Comparison of ENCODE assay signal across 10 mouse cellular contexts in genomic region chr5:105626355-105626754, GRCm38 (mm10).
A peak's percentile ranks its signal among the peaks of the same experiment; 100 is the strongest.
DNase-seq lines count a peak whose midpoint lies in the region; ATAC-seq and TF ChIP-seq lines count a peak whose summit lies in the region.
"Had no signal": no experiment of that assay in that cellular context is flagged by ENCODE, and none has a peak within 500 bp of the region (broad histone marks: within the 10 kb centered on the region; RNA-seq: fewer than 3 reads in every experiment).

No protein-coding gene starts in this region.

- H3K36me3 ChIP-seq in heart, embryonic 15.5 days: no peaks in the 10 kb centered on the region
- H3K36me3 ChIP-seq in lung, embryonic 14.5 days (ENCODE audit: insufficient read depth): no peaks in the 10 kb centered on the region
- no peaks in the 10 kb centered on the region for H3K36me3 ChIP-seq in embryonic facial prominence, embryonic 12.5 days
- H3K36me3 ChIP-seq in megakaryocyte, embryonic 14.5 days (replicated peaks; ENCODE audit: low read length): no peaks in the 10 kb centered on the region
- H3K36me3 ChIP-seq: neural tube, embryonic 12.5 days had no signal

- H3K27ac ChIP-seq in heart, embryonic 15.5 days: peak overlapping the region; percentile 47
- peak overlapping the region; percentile 21; the same call in 1 of the 2 replicates for H3K27ac ChIP-seq in lung, embryonic 14.5 days (ENCODE audit: low read depth)
- H3K27ac ChIP-seq in embryonic facial prominence, embryonic 12.5 days: peak overlapping the region; percentile 60; the same call in 1 of the 2 replicates
- H3K27ac ChIP-seq: neural tube, embryonic 12.5 days had no signal

- no peak overlapping the region for H3K4me3 ChIP-seq in heart, embryonic 15.5 days
- no peak overlapping the region for H3K4me3 ChIP-seq in lung, embryonic 14.5 days (ENCODE audit: low read depth, low read length)
- H3K4me3 ChIP-seq in embryonic facial prominence, embryonic 12.5 days: no peak overlapping the region
- H3K4me3 ChIP-seq in megakaryocyte, embryonic 14.5 days (replicated peaks): peak overlapping the region; percentile 12
- H3K4me3 ChIP-seq: neural tube, embryonic 12.5 days had no signal

- H3K9me3 ChIP-seq in heart, embryonic 15.5 days (replicated peaks): no peaks in the 10 kb centered on the region
- H3K9me3 ChIP-seq in lung, embryonic 14.5 days (ENCODE audit: low read depth, low read length): no peaks in the 10 kb centered on the region
- no peaks in the 10 kb centered on the region for H3K9me3 ChIP-seq in embryonic facial prominence, embryonic 12.5 days
- no peaks in the 10 kb centered on the region for H3K9me3 ChIP-seq in megakaryocyte, embryonic 14.5 days
- H3K9me3 ChIP-seq: neural tube, embryonic 12.5 days had no signal

- H3K4me1 ChIP-seq in heart, embryonic 15.5 days (replicated peaks): peaks cover 9% of the 10 kb centered on the region; the same call in 1 of the 2 replicates
- no peaks in the 10 kb centered on the region for H3K4me1 ChIP-seq in lung, embryonic 14.5 days (ENCODE audit: insufficient read depth)
- peaks cover 16% of the 10 kb centered on the region for H3K4me1 ChIP-seq in embryonic facial prominence, embryonic 12.5 days
- H3K4me1 ChIP-seq in megakaryocyte, embryonic 14.5 days: peaks cover 64% of the 10 kb centered on the region
- H3K4me1 ChIP-seq: neural tube, embryonic 12.5 days had no signal

- H3K27me3 ChIP-seq in heart, embryonic 15.5 days: no peaks in the 10 kb centered on the region
- H3K27me3 ChIP-seq in lung, embryonic 14.5 days (ENCODE audit: insufficient read depth, low read length): no peaks in the 10 kb centered on the region
- no peaks in the 10 kb centered on the region for H3K27me3 ChIP-seq in embryonic facial prominence, embryonic 12.5 days
- H3K27me3 ChIP-seq in megakaryocyte, embryonic 14.5 days (replicated peaks): no peaks in the 10 kb centered on the region
- H3K27me3 ChIP-seq: neural tube, embryonic 12.5 days had no signal

- no peak for ATAC-seq in heart, embryonic 15.5 days (replicated peaks; ENCODE audit: insufficient number of reproducible peaks, insufficient read depth, low FRiP score, low read depth)
- ATAC-seq in lung, embryonic 14.5 days (ENCODE audit: insufficient read depth): no peak
- no peak for ATAC-seq in embryonic facial prominence, embryonic 12.5 days (ENCODE audit: insufficient number of reproducible peaks, insufficient read depth, low FRiP score, low TSS enrichment)

- H3K4me2 ChIP-seq in heart, embryonic 15.5 days: no peak overlapping the region
- no peak overlapping the region for H3K4me2 ChIP-seq in lung, embryonic 14.5 days
- H3K4me2 ChIP-seq in embryonic facial prominence, embryonic 12.5 days (replicated peaks): no peak overlapping the region
- H3K4me2 ChIP-seq: midbrain, embryonic 11.5 days; neural tube, embryonic 12.5 days had no signal

- DNase-seq in heart, postnatal 4 days: no peak
- no peak for DNase-seq in lung, embryonic 14.5 days
- no peak for DNase-seq in lung, adult 18-20 months
- no peak for DNase-seq in right cerebral cortex, postnatal 10 days (ENCODE audit: low spot score in 2 of 2)
- DNase-seq: cerebellum, postnatal 36 days had no signal

- 52% methylated on average over 3 of the region's 3 CpGs for WGBS in heart, embryonic 15.5 days
- WGBS in lung, embryonic 14.5 days: 48% methylated on average over 3 of the region's 3 CpGs
- WGBS in embryonic facial prominence, embryonic 12.5 days: 8% methylated on average over 3 of the region's 3 CpGs

- no peak overlapping the region for H3K9ac ChIP-seq in heart, embryonic 15.5 days
- H3K9ac ChIP-seq in lung, embryonic 14.5 days: no peak overlapping the region
- no peak overlapping the region for H3K9ac ChIP-seq in embryonic facial prominence, embryonic 12.5 days
- H3K9ac ChIP-seq: neural tube, embryonic 12.5 days had no signal

- no peak for TF ChIP-seq CTCF in lung, embryonic 14.5 days (IDR thresholded peaks at IDR 0.05; ENCODE audit: low read depth)
